Mouse (Mus musculus) forebrain, embryonic 13.5 days (tissue): ENCODE measurements at regions not wholly inside any gene's neighbourhood (a gene's known extent, or its start where the extent isn't known, plus 50 kb on each side); places are given as distances from the start of the nearest gene placed in this dataset.
"Not testable (repeated sequence)": the region's sequence is repeated elsewhere in the genome, so short reads cannot be mapped to it uniquely, and the experiment has no call there.

Experiments used
- ATAC-seq: fragments of 200-750 bp; cut with Nextera tagmentation; 2 replicates; pipeline ENCODE4 v1.8.0; 2017
- H3K27ac ChIP-seq: fragments of 300-500 bp; sonication (generic); 2 replicates; pipeline ENCODE4 v1.5.1; 2015; ENCODE audit warnings: inconsistent platforms, mild to moderate bottlenecking, moderate library complexity
- H3K27me3 ChIP-seq: fragments of 300-500 bp; sonication (generic); 2 replicates; pipeline ENCODE4 v1.6.1; 2015; ENCODE audit warnings: mild to moderate bottlenecking, inconsistent platforms
- H3K36me3 ChIP-seq: fragments of 300-500 bp; sonication (generic); 2 replicates; pipeline ENCODE4 v1.6.1; 2015; ENCODE audit warnings: mild to moderate bottlenecking, inconsistent platforms; ENCODE audit not compliant: poor library complexity, severe bottlenecking
- H3K4me1 ChIP-seq: fragments of 300-500 bp; sonication (generic); 2 replicates; pipeline ENCODE4 v1.6.1; 2015; ENCODE audit warnings: inconsistent platforms
- H3K4me2 ChIP-seq: fragments of 300-500 bp; sonication (generic); 2 replicates; pipeline ENCODE4 v1.6.1; 2015; ENCODE audit warnings: inconsistent platforms, mild to moderate bottlenecking, moderate library complexity
- H3K4me3 ChIP-seq: fragments of 300-500 bp; sonication (generic); 2 replicates; pipeline ENCODE4 v1.5.1; 2015; ENCODE audit warnings: mild to moderate bottlenecking, inconsistent platforms
- H3K9ac ChIP-seq: fragments of 300-500 bp; sonication (generic); 2 replicates; pipeline ENCODE4 v1.6.1; 2015; ENCODE audit warnings: mild to moderate bottlenecking, inconsistent platforms
- H3K9me3 ChIP-seq: fragments of 300-500 bp; sonication (generic); replicated peaks from 2 replicates; pipeline ENCODE4 v1.6.1; 2016; ENCODE audit warnings: inconsistent platforms
- WGBS: fragments of 180-500 bp; shearing (Covaris S2); methylation state at CpG from one replicate; pipeline ENCODE4 v1.1.7; 2015; 5-methylcytosine and 5-hydroxymethylcytosine counted together

DNA sequence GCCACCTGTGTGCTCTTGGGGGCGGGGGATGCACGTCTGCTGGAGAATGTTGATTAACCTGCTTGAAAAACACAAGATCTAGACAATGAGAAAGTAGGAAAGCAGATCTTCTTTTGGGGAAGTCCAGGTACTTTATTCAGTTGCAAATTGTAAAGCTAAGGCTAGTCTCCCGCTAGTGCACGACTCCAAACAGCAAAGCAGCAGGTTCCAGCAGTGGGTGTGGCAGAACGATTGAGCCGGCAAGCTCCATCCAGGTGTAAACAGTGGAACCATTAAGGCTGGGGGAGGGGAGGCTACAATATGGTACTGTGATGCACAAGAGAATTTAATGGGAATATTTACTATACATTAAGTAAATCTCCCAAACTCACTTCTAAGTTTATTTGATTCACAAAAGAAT is 448.6 kb upstream of the Cobl start:
- not testable (repeated sequence) for H3K36me3 ChIP-seq, H3K4me3 ChIP-seq, H3K4me2 ChIP-seq, H3K27me3 ChIP-seq, H3K27ac ChIP-seq, H3K4me1 ChIP-seq, H3K9ac ChIP-seq, ATAC-seq, H3K9me3 ChIP-seq
- WGBS: 44% methylated on average over 6 of the region's 6 CpGs

- Histone ChIP-seq H3K9ac (no peak overlapping the region), H3K27ac (no peak overlapping the region), H3K4me2 (no peak overlapping the region), H3K4me1 (no peaks in the 10 kb centered on the region), H3K4me3 (no peak overlapping the region), H3K9me3 (no peaks in the 10 kb centered on the region), H3K36me3 (no peaks in the 10 kb centered on the region), H3K27me3 (no peaks in the 10 kb centered on the region)
- ATAC-seq: no peak
- 88% methylated on average over 1 of the region's 1 CpGs for WGBS
Observed at GRCm38 (mm10) chr11:12873712-12874111, 409.0 kb upstream of the Cobl start.

GRCm38 (mm10) chr11:12872802-12873201 is 408.0 kb upstream of the Cobl start:
- 82% methylated on average over 2 of the region's 2 CpGs for WGBS
- Histone ChIP-seq H3K9ac (no peak overlapping the region), H3K36me3 (no peaks in the 10 kb centered on the region), H3K4me1 (no peaks in the 10 kb centered on the region), H3K4me3 (no peak overlapping the region), H3K27ac (no peak overlapping the region), H3K27me3 (no peaks in the 10 kb centered on the region), H3K4me2 (no peak overlapping the region), H3K9me3 (no peaks in the 10 kb centered on the region)
- no peak for ATAC-seq

DNA sequence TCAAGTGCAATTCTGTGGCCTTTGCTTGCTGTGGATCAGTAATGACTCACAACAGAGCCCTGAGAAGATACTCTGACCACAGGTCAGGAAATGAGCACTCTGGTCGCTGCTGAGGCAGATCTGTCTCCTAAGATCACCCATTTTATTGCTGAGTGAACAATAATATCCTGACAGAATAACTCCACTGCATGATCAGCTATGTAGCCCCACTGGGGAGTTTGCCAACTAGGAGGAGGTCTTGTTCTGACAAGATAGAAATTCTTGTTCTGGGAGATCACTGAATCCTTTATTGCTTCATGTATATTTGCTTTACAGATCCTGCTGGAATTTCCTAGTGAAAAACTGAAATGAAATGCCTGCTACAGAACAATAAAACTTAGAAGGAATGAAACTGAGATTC is 407.6 kb upstream of the Cobl start:
- no peaks in the 10 kb centered on the region for H3K9me3 ChIP-seq
- H3K36me3 ChIP-seq: no peaks in the 10 kb centered on the region
- no peaks in the 10 kb centered on the region for H3K4me1 ChIP-seq
- no peak overlapping the region for H3K27ac ChIP-seq
- no peak overlapping the region for H3K4me2 ChIP-seq
- H3K9ac ChIP-seq: no peak overlapping the region
- H3K4me3 ChIP-seq: no peak overlapping the region
- 70% methylated on average over 1 of the region's 1 CpGs for WGBS
- no peak for ATAC-seq
- H3K27me3 ChIP-seq: no peaks in the 10 kb centered on the region

DNA sequence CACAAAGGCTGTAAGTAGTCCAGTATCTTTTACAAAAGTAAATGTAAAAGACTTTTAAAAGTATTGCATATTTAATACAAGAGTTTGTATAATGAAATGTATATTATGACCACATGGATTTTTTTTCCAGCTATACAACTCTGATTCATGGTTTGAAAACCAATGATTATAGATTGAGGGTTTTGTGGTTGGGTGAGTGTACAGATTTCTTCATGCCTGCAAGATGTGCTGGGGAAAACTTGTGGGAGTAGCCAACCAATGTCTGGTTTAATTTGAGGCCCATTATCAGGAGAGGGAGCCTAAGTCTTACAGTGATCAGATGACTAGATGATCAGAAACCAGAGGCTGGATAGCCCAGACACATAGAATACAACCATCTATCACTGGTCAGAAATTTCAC is 402.8 kb upstream of the Cobl start:
- Histone ChIP-seq H3K9me3 (no peaks in the 10 kb centered on the region), H3K36me3 (no peaks in the 10 kb centered on the region), H3K27ac (no peak overlapping the region), H3K4me3 (no peak overlapping the region), H3K27me3 (no peaks in the 10 kb centered on the region), H3K4me2 (no peak overlapping the region), H3K4me1 (no peaks in the 10 kb centered on the region), H3K9ac (no peak overlapping the region)
- no peak for ATAC-seq

GRCm38 (mm10) chr11:12865034-12865620 is 400.4 kb upstream of the Cobl start:
- Histone ChIP-seq H3K9ac (no peak overlapping the region), H3K36me3 (no peaks in the 10 kb centered on the region), H3K27me3 (no peaks in the 10 kb centered on the region), H3K9me3 (no peaks in the 10 kb centered on the region), H3K27ac (no peak overlapping the region), H3K4me1 (no peaks in the 10 kb centered on the region), H3K4me2 (no peak overlapping the region), H3K4me3 (no peak overlapping the region)
- ATAC-seq: no peak
- 79% methylated on average over 2 of the region's 2 CpGs for WGBS

- no peaks in the 10 kb centered on the region for H3K36me3 ChIP-seq
- H3K9me3 ChIP-seq: no peaks in the 10 kb centered on the region
- H3K4me2 ChIP-seq: no peak overlapping the region
- peak; percentile 53; the same call in 1 of the 2 replicates for ATAC-seq
- WGBS: 84% methylated on average over 1 of the region's 1 CpGs
- H3K27me3 ChIP-seq: no peaks in the 10 kb centered on the region
- H3K4me3 ChIP-seq: no peak overlapping the region
- H3K27ac ChIP-seq: no peak overlapping the region
- H3K4me1 ChIP-seq: no peaks in the 10 kb centered on the region
- H3K9ac ChIP-seq: no peak overlapping the region
Observed at GRCm38 (mm10) chr11:12859344-12859930, 394.7 kb upstream of the Cobl start.

- 94% methylated on average over 2 of the region's 2 CpGs for WGBS
- Histone ChIP-seq H3K36me3 (no peaks in the 10 kb centered on the region), H3K4me2 (no peak overlapping the region), H3K9me3 (no peaks in the 10 kb centered on the region), H3K9ac (no peak overlapping the region), H3K27ac (no peak overlapping the region), H3K4me1 (no peaks in the 10 kb centered on the region), H3K27me3 (no peaks in the 10 kb centered on the region), H3K4me3 (no peak overlapping the region)
- peak; percentile 62 for ATAC-seq
Observed at GRCm38 (mm10) chr11:12858274-12858884, 393.6 kb upstream of the Cobl start.

- Histone ChIP-seq H3K4me2 (no peak overlapping the region), H3K27ac (no peak overlapping the region), H3K4me3 (no peak overlapping the region), H3K36me3 (no peaks in the 10 kb centered on the region), H3K9ac (no peak overlapping the region), H3K27me3 (no peaks in the 10 kb centered on the region), H3K4me1 (no peaks in the 10 kb centered on the region), H3K9me3 (no peaks in the 10 kb centered on the region)
- peak; percentile 45 for ATAC-seq
- 86% methylated on average over 6 of the region's 6 CpGs for WGBS
Observed at GRCm38 (mm10) chr11:12857358-12858199, 392.8 kb upstream of the Cobl start.

DNA sequence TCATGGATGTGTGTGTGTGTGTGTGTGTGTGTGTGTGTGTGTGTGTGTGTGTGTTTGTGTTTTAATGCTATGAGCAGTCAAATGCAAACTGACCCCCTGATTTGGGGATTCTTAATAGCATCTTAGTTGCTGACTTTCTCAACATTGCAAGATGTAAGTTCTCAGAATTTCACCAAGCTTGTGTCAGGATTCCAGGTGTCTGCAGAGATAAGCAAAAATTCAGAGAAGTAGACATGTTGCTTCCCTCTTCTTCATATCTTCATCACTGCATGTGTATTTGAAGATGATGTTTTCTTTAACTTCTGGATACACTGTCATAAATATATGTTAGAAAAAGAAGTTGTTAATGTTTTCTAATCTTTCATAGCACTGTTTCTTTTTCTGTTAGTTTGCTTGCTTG is 383.0 kb upstream of the Cobl start:
- no peak overlapping the region for H3K27ac ChIP-seq
- no peak overlapping the region for H3K4me3 ChIP-seq
- ATAC-seq: no peak
- H3K4me1 ChIP-seq: no peaks in the 10 kb centered on the region
- H3K9ac ChIP-seq: no peak overlapping the region
- no peak overlapping the region for H3K4me2 ChIP-seq
- no peaks in the 10 kb centered on the region for H3K9me3 ChIP-seq
- H3K27me3 ChIP-seq: no peaks in the 10 kb centered on the region
- no peaks in the 10 kb centered on the region for H3K36me3 ChIP-seq

GRCm38 (mm10) chr11:12843631-12844423 is 379.1 kb upstream of the Cobl start:
- no peaks in the 10 kb centered on the region for H3K27me3 ChIP-seq
- H3K9ac ChIP-seq: no peak overlapping the region
- H3K36me3 ChIP-seq: no peaks in the 10 kb centered on the region
- no peak overlapping the region for H3K4me3 ChIP-seq
- no peaks in the 10 kb centered on the region for H3K9me3 ChIP-seq
- H3K4me2 ChIP-seq: no peak overlapping the region
- no peak overlapping the region for H3K27ac ChIP-seq
- H3K4me1 ChIP-seq: no peaks in the 10 kb centered on the region
- no peak for ATAC-seq

GRCm38 (mm10) chr11:12841393-12841792 is 376.6 kb upstream of the Cobl start:
- WGBS: 87% methylated on average over 2 of the region's 2 CpGs
- ATAC-seq: no peak
- H3K36me3 ChIP-seq: no peaks in the 10 kb centered on the region
- no peak overlapping the region for H3K4me2 ChIP-seq
- H3K9ac ChIP-seq: no peak overlapping the region
- H3K27me3 ChIP-seq: no peaks in the 10 kb centered on the region
- H3K27ac ChIP-seq: no peak overlapping the region
- no peaks in the 10 kb centered on the region for H3K9me3 ChIP-seq
- H3K4me3 ChIP-seq: no peak overlapping the region
- H3K4me1 ChIP-seq: no peaks in the 10 kb centered on the region
